Mouse (Mus musculus) megakaryocyte-erythroid progenitor cell, adult 5 weeks (primary cell): Measurements from ENCODE around the gene Dhx38. TPM values are rescaled to one million over a fixed set of nuclear protein-coding genes. Genes with fewer than 3 reads are reported as not detected.

Experiments
- polyA plus RNA-seq: library from polyadenylated mRNA; stranded (reverse); fragments of >175 nt; gene quantifications from 2 replicates; pipeline ENCODE4 v1.2.3, GENCODE M21; 2012

The Dhx38 gene
- 65.0 and 84.0 TPM in 2 replicates for polyA plus RNA-seq

GRCm38 (mm10) chr8:109565498-109566333 lies at the start of gene Dhx38, which contains the start of gene Txnl4b:
TSS of gene Dhx38 (minus strand) at chr8:109565861.
TSS of gene Txnl4b (plus strand) at chr8:109565892.

GRCm38 (mm10) chr8:109614243-109615210 lies 48.9 kb upstream of the Dhx38 start, which contains the start of gene Pkd1l3:
TSS of gene Pkd1l3 (plus strand) at chr8:109614517.

GRCm38 (mm10) chr8:109608271-109609152 lies 42.9 kb upstream of the Dhx38 start, which contains the start of gene Dhodh:
TSS of gene Dhodh (minus strand) at chr8:109608673.

GRCm38 (mm10) chr8:109578900-109579301 lies 13.2 kb upstream of the Dhx38 start, which contains the start of gene Hp:
TSS of gene Hp (minus strand) at chr8:109579172.

Other genes starting within 250 kb of the Dhx38 start
- gene Pmfbp1, start 71.8 kb downstream of the Dhx38 start, polyA plus RNA-seq: not detected in 2 replicates
- gene Txnl4b, start within 50 bp of the Dhx38 start, polyA plus RNA-seq: 4.4 and 6.3 TPM in 2 replicates
- gene Hp, start 13.3 kb upstream of the Dhx38 start, polyA plus RNA-seq: 169 and 305 TPM in 2 replicates
- gene Dhodh, start 42.8 kb upstream of the Dhx38 start, polyA plus RNA-seq: 64.5 and 65.1 TPM in 2 replicates
- 0.23 and 0.38 TPM in 2 replicates for gene Pkd1l3, start 48.7 kb upstream of the Dhx38 start, polyA plus RNA-seq
- gene Ist1, start 127.4 kb upstream of the Dhx38 start, polyA plus RNA-seq: 21.3 and 25.2 TPM in 2 replicates
- gene Zfp821, start 139.7 kb upstream of the Dhx38 start, polyA plus RNA-seq: 5.4 and 6.7 TPM in 2 replicates
- 17.8 and 24.3 TPM in 2 replicates for gene Atxn1l, start 171.9 kb upstream of the Dhx38 start, polyA plus RNA-seq
- gene Ap1g1, start 212.7 kb upstream of the Dhx38 start, polyA plus RNA-seq: 32.2 and 39.6 TPM in 2 replicates